ENCODE assay signal across 8 mouse cellular contexts in the genomic region with DNA sequence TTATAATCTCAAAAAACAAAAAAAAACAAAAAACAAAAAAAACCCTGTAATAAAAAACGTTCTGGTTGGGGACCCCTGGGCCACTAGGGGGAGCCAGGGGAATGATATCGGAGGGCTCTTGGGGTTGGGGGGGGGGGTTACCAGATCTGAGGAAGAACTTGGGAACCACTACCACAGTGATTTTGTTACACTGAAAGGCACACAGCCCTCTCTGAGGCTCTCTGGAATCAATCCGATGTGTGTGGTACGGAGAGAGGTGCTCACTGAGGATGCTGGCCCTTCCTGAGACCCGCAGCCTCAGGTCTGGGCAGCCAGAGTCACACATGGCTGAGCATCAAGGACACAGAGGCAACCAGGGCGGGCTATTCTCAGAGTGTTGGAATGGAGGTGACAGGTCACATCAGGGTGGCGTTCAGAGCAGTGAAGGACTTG.
DNase-seq lines count a peak whose midpoint lies in the region; ATAC-seq and TF ChIP-seq lines count a peak whose summit lies in the region.

No protein-coding gene starts in this region.

- H3K9me3 ChIP-seq in heart, embryonic 13.5 days: no peaks in the 10 kb centered on the region
- no peaks in the 10 kb centered on the region for H3K9me3 ChIP-seq in neural tube, embryonic 14.5 days (ENCODE audit: control insufficient read depth, low read length)

- no peak overlapping the region for H3K9ac ChIP-seq in heart, embryonic 13.5 days
- H3K9ac ChIP-seq in neural tube, embryonic 14.5 days (replicated peaks; ENCODE audit: low read depth, low read length): no peak overlapping the region

- H3K36me3 ChIP-seq in heart, embryonic 13.5 days: no peaks in the 10 kb centered on the region
- H3K36me3 ChIP-seq in neural tube, embryonic 14.5 days (ENCODE audit: control insufficient read depth, insufficient read depth, low read length): no peaks in the 10 kb centered on the region
- no peaks in the 10 kb centered on the region for H3K36me3 ChIP-seq in thymus, adult 2 months (ENCODE audit: control insufficient read depth, insufficient read depth, low read length)

- peak; percentile 38 to 67 for DNase-seq in right cerebral cortex, postnatal 10 days (ENCODE audit: low spot score in 2 of 2)
- DNase-seq in right cerebral cortex, postnatal 36 days (ENCODE audit: low spot score in 2 of 2): no peak
- peak; percentile 52 for DNase-seq in embryo, embryonic 9.5 days (ENCODE audit: extremely low spot score)
- peak; percentile 68 for DNase-seq in kidney, postnatal 10 days
- DNase-seq in thymus, adult 2 months: no peak
- DNase-seq in right cerebral cortex, adult 18-20 months: no peak

- H3K4me1 ChIP-seq in heart, embryonic 13.5 days: peaks cover 42% of the 10 kb centered on the region
- H3K4me1 ChIP-seq in neural tube, embryonic 14.5 days (ENCODE audit: control insufficient read depth, insufficient read depth, low read length): peaks cover 21% of the 10 kb centered on the region; the same call in 1 of the 2 replicates
- no peaks in the 10 kb centered on the region for H3K4me1 ChIP-seq in thymus, adult 2 months (replicated peaks; ENCODE audit: control insufficient read depth, insufficient read depth, low read length)

- no peak overlapping the region for H3K4me3 ChIP-seq in heart, embryonic 13.5 days
- no peak overlapping the region for H3K4me3 ChIP-seq in neural tube, embryonic 14.5 days (ENCODE audit: low read depth, low read length)
- no peak overlapping the region for H3K4me3 ChIP-seq in thymus, adult 2 months (ENCODE audit: control insufficient read depth, insufficient read depth, low read length)

- H3K27me3 ChIP-seq in heart, embryonic 13.5 days (replicated peaks): no peaks in the 10 kb centered on the region
- H3K27me3 ChIP-seq in neural tube, embryonic 14.5 days (ENCODE audit: control insufficient read depth, insufficient read depth, low read length): no peaks in the 10 kb centered on the region
- no peaks in the 10 kb centered on the region for H3K27me3 ChIP-seq in thymus, adult 2 months (ENCODE audit: control insufficient read depth, insufficient read depth, low read length)

- ATAC-seq in heart, embryonic 13.5 days (ENCODE audit: extremely low read depth, insufficient number of reproducible peaks, low FRiP score, low TSS enrichment): no peak
- ATAC-seq in neural tube, embryonic 14.5 days (ENCODE audit: low read depth): no peak

- 37% methylated on average over 7 of the region's 7 CpGs for WGBS in heart, embryonic 13.5 days
- WGBS in neural tube, embryonic 14.5 days: 17% methylated on average over 7 of the region's 7 CpGs
- WGBS in thymus, adult 2 months: 63% methylated on average over 7 of the region's 7 CpGs

- peak overlapping the region; percentile 39 for H3K4me2 ChIP-seq in heart, embryonic 13.5 days
- H3K4me2 ChIP-seq in neural tube, embryonic 14.5 days (ENCODE audit: low read depth, low read length): no peak overlapping the region

- no peak for TF ChIP-seq CTCF in thymus, adult 2 months (IDR thresholded peaks at IDR 0.05; ENCODE audit: borderline replicate concordance, control insufficient read depth, extremely low read depth, insufficient read depth, low read length, poor library complexity)

- TF ChIP-seq POLR2A in thymus, adult 2 months (IDR thresholded peaks at IDR 0.05; ENCODE audit: control insufficient read depth, extremely low read depth, insufficient read depth, low read length, poor library complexity): no peak

- peak overlapping the region; percentile 75 for H3K27ac ChIP-seq in heart, embryonic 13.5 days (replicated peaks)
- peak overlapping the region; percentile 70; the same call in 1 of the 2 replicates for H3K27ac ChIP-seq in neural tube, embryonic 14.5 days (ENCODE audit: low read depth, low read length)
- H3K27ac ChIP-seq in thymus, adult 2 months (ENCODE audit: control insufficient read depth, insufficient read depth, low read length): no peak overlapping the region

Comparison
In these comparisons a context has a peak if more than half of its experiments do, and no peak if none do; other contexts are left out.
1. DNase-seq: peak in right cerebral cortex, postnatal 10 days (2 of 2), embryo, embryonic 9.5 days (single experiment) and kidney, postnatal 10 days (single experiment); none in right cerebral cortex, postnatal 36 days (0 of 2), thymus, adult 2 months (single experiment) and right cerebral cortex, adult 18-20 months (single experiment).